Mouse (Mus musculus): ENCODE measurements around the gene Smim11.

- TF ChIP-seq POLR2A (IDR thresholded peaks at IDR 0.05; ENCODE audit: borderline replicate concordance, extremely low read depth, insufficient read depth, insufficient read length, poor library complexity, severe bottlenecking), result no peak
- TF ChIP-seq CTCF (IDR thresholded peaks at IDR 0.05; ENCODE audit: borderline replicate concordance, extremely low read depth, insufficient read depth, insufficient read length), result no peak
These were observed 54.9 kb downstream of the Smim11 start for GRCm38 (mm10) chr16:92355982-92356381.
